Mouse (Mus musculus) heart, embryonic 14.5 days (tissue): ENCODE measurements around the gene Mboat1. TPM values are rescaled to one million over a fixed set of nuclear protein-coding genes. Genes with fewer than 3 reads are reported as not detected.

Experiments
- ATAC-seq: fragments of 200-750 bp; cut with Nextera tagmentation; 2 replicates; pipeline ENCODE4 v1.8.0; 2017; ENCODE audit warnings: low read depth, moderate TSS enrichment; ENCODE audit not compliant: insufficient number of reproducible peaks, insufficient read depth, low FRiP score
- H3K27ac ChIP-seq, 2 experiments: fragments of 200-500 bp in 1 of 2; fragments of 300-500 bp in 1 of 2; sonication (generic) in 1 of 2; replicated peaks in 1 of 2; 2 replicates each; pipeline ENCODE4 v1.5.1; 2012 to 2014; ENCODE audit warnings: low read depth in 2 of 2, low read length in 2 of 2, control low read depth in 1 of 2, mild to moderate bottlenecking in 1 of 2, mixed read lengths in 1 of 2; ENCODE audit not compliant: control insufficient read depth in 1 of 2, insufficient read depth in 1 of 2
- H3K27me3 ChIP-seq: fragments of 300-500 bp; sonication (generic); 2 replicates; pipeline ENCODE4 v1.6.1; 2014; ENCODE audit warnings: mild to moderate bottlenecking, low read length, control low read depth; ENCODE audit not compliant: control insufficient read depth, insufficient read depth
- H3K36me3 ChIP-seq: fragments of 300-500 bp; sonication (generic); 2 replicates; pipeline ENCODE4 v1.6.1; 2014; ENCODE audit warnings: mild to moderate bottlenecking, control low read depth, low read length, mixed read lengths; ENCODE audit not compliant: control insufficient read depth, insufficient read depth
- H3K4me1 ChIP-seq, 2 experiments: fragments of 200-500 bp in 1 of 2; fragments of 300-500 bp in 1 of 2; sonication (generic) in 1 of 2; 2 replicates each; pipeline ENCODE4 v1.6.1; 2012 to 2014; ENCODE audit warnings: low read length in 2 of 2, control low read depth in 1 of 2, mixed read lengths in 1 of 2; ENCODE audit not compliant: control insufficient read depth in 2 of 2, insufficient read depth in 2 of 2
- H3K4me2 ChIP-seq: fragments of 300-500 bp; sonication (generic); 2 replicates; pipeline ENCODE4 v1.6.1; 2014; ENCODE audit warnings: mild to moderate bottlenecking, low read length
- H3K4me3 ChIP-seq, 2 experiments: fragments of 200-500 bp in 1 of 2; fragments of 300-500 bp in 1 of 2; sonication (generic) in 1 of 2; 2 replicates each; pipeline ENCODE4 v1.5.1; 2012 to 2014; ENCODE audit warnings: low read length in 2 of 2, mild to moderate bottlenecking in 2 of 2, control low read depth in 1 of 2, low read depth in 1 of 2, moderate library complexity in 1 of 2; ENCODE audit not compliant: control insufficient read depth in 1 of 2, insufficient read depth in 1 of 2
- H3K9ac ChIP-seq: fragments of 300-500 bp; sonication (generic); 2 replicates; pipeline ENCODE4 v1.6.1; 2014; ENCODE audit warnings: mild to moderate bottlenecking, low read length
- H3K9me3 ChIP-seq: fragments of 300-500 bp; sonication (generic); 2 replicates; pipeline ENCODE4 v1.6.1; 2016; ENCODE audit warnings: low read length, control low read depth; ENCODE audit not compliant: control insufficient read depth
- WGBS: fragments of 180-500 bp; shearing (Covaris S2); extraction: QIAGEN DNeasy Blood & Tissue Kit; methylation state at CpG from one replicate; pipeline ENCODE4 v1.1.7; 2014; 5-methylcytosine and 5-hydroxymethylcytosine counted together
- polyA plus RNA-seq: library from polyadenylated mRNA; unstranded; fragments of >200 nt; fragmentation: Nextera tagmentation; extraction: Ambion mirVana; gene quantifications from 2 replicates; pipeline ENCODE4 v1.2.1, GENCODE M21; 2014

Mboat1 gene
- polyA plus RNA-seq, 1 experiment from 2014 or later, result 2.5 TPM

DNA sequence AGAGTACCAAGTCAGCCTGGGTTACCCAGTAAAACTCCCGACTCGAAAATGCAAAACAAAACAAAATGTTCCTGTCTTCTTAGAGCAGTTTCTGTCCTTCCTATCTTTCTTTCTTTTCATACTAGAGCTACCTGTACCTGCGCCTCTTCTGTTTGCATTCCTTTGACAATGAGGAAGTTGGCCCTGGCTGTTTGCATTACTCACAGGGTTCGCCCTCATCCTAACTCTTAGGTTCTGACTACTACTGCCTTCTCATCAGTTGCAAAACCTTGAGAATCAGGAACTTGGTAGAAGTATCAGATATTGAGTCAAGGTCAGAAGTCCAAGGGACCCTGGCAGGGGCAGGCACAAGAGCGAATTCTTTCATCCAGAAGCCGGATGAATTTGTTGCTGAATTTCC is 1.7 kb downstream of the Mboat1 start:
- 86% methylated on average over 6 of the region's 6 CpGs for WGBS
- no peaks in the 10 kb centered on the region for H3K9me3 ChIP-seq
- H3K27me3 ChIP-seq, result peaks cover 12% of the 10 kb centered on the region
- H3K9ac ChIP-seq, result no peak overlapping the region
- ATAC-seq, result no peak
- H3K4me1 ChIP-seq, result peaks cover 0 to 2% of the 10 kb centered on the region in 2 experiments; a peak in 1 of 4 replicates
- no peak overlapping the region for H3K27ac ChIP-seq
- no peak overlapping the region for H3K4me2 ChIP-seq
- H3K36me3 ChIP-seq, result no peaks in the 10 kb centered on the region
- no peak overlapping the region for H3K4me3 ChIP-seq

GRCm38 (mm10) chr13:30140149-30140548 is 3.9 kb downstream of the Mboat1 start:
- Histone ChIP-seq H3K36me3 (no peaks in the 10 kb centered on the region), H3K9me3 (no peaks in the 10 kb centered on the region), H3K27ac (no peak overlapping the region), H3K4me1 (peaks cover 0 to 2% of the 10 kb centered on the region in 2 experiments; a peak in 1 of 4 replicates), H3K4me2 (no peak overlapping the region), H3K4me3 (no peak overlapping the region), H3K27me3 (peaks cover 4% of the 10 kb centered on the region; the same call in 1 of the 2 replicates), H3K9ac (no peak overlapping the region)
- WGBS, result 88% methylated on average over 5 of the region's 5 CpGs
- ATAC-seq, result no peak

DNA sequence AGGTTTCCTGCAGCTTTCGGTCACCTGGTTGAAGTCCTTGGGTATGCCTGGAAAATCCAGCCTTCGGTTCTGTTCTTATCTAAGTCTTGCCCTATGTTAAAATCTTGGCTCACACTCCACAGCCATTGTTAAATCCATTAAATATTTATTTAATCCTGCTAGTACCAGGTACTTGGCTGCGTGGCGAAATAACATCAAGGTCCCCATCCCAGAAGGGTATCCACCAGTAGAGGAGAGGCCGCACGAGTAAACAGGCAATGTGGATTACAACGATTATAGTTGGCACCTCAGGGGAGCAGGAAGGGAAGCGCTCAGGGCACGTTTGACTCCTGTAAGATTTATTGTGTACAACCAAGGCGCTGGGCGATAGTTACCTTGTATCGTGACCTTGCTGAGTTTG is 4.4 kb downstream of the Mboat1 start:
- no peak for ATAC-seq
- H3K9ac ChIP-seq, result no peak overlapping the region
- no peaks in the 10 kb centered on the region for H3K36me3 ChIP-seq
- no peaks in the 10 kb centered on the region for H3K9me3 ChIP-seq
- 90% methylated on average over 12 of the region's 12 CpGs for WGBS
- no peak overlapping the region for H3K4me3 ChIP-seq
- no peaks in the 10 kb centered on the region for H3K4me1 ChIP-seq
- H3K27me3 ChIP-seq, result peaks cover 4% of the 10 kb centered on the region; the same call in 1 of the 2 replicates
- H3K4me2 ChIP-seq, result no peak overlapping the region
- no peak overlapping the region for H3K27ac ChIP-seq

DNA sequence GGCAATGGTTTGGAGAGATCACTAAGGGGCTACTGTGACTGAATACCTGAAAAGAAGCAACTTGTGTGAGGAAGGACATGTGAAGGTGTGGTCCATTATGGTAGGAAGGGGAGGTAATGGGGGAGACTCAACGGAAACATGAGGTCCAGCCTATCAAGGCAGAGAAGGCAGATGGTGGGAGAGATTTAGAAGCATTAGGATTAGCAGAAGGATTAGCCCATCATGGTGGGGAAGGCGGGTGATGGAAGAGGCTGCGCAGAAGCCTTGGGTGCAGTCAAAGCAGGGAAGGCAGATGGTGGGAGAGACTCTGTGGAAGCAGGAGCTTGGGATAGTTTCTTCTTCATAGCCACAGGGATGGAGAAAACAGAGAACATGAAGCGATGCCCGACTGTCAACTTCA is 5.7 kb downstream of the Mboat1 start:
- Histone ChIP-seq H3K27ac (no peak overlapping the region), H3K36me3 (no peaks in the 10 kb centered on the region), H3K9ac (no peak overlapping the region), H3K4me1 (no peaks in the 10 kb centered on the region), H3K4me2 (no peak overlapping the region), H3K4me3 (no peak overlapping the region), H3K27me3 (peaks cover 4% of the 10 kb centered on the region; the same call in 1 of the 2 replicates), H3K9me3 (no peaks in the 10 kb centered on the region)
- ATAC-seq, result no peak
- WGBS, result 86% methylated on average over 5 of the region's 5 CpGs

DNA sequence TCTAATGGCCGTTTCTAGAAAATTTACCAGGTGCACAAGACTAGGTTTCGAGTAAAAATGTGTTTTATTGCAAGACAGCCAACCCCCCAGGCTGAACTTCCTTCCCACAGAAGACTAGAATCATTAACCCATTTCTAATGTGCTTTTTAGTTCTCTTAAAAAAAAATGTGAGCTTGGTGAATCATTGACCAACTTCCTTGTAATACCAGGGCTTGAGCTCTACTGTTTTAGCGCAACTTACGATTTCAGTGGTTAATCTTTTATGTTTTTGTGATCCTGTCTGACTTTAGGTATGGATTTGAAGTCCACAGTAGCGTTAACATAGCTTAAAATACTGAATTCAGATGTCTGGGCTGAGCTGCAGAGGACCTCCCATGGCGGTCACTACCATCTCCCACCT is 10.2 kb downstream of the Mboat1 start:
- Histone ChIP-seq H3K4me1 (no peaks in the 10 kb centered on the region), H3K27ac (no peak overlapping the region), H3K9me3 (no peaks in the 10 kb centered on the region), H3K36me3 (no peaks in the 10 kb centered on the region), H3K9ac (no peak overlapping the region), H3K4me2 (no peak overlapping the region), H3K27me3 (no peaks in the 10 kb centered on the region), H3K4me3 (no peak overlapping the region)
- ATAC-seq, result no peak
- WGBS, result 84% methylated on average over 6 of the region's 6 CpGs

GRCm38 (mm10) chr13:30154264-30154663 is 18.0 kb downstream of the Mboat1 start:
- Histone ChIP-seq H3K27ac (no peak overlapping the region), H3K27me3 (no peaks in the 10 kb centered on the region), H3K36me3 (no peaks in the 10 kb centered on the region), H3K4me1 (no peaks in the 10 kb centered on the region), H3K9me3 (no peaks in the 10 kb centered on the region), H3K4me2 (no peak overlapping the region), H3K4me3 (no peak overlapping the region), H3K9ac (no peak overlapping the region)
- no peak for ATAC-seq
- 80% methylated on average over 4 of the region's 4 CpGs for WGBS

DNA sequence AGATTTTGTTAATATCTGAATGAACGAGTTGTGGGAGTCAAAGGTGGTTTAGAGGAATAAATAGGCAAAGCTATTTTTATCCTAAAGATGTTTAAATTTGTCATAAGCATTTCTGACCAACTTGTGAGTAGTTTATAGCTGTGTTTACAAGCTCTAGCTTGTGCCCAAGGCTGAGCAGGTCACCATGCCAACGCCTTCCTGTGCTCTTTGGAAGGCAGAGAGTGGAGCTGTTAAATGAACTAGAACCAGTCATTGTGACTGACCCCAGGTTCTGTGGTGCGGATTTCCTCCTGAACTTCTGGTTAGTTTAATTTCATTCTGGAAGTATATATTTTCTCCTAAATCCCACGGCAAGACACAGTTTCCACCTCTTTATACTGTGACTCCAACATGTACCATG is 23.3 kb downstream of the Mboat1 start:
- Histone ChIP-seq H3K9me3 (0 out of 2 replicates have a peak, but pooled peaks cover 3% of the 10 kb centered on the region), H3K4me3 (no peak overlapping the region), H3K27me3 (no peaks in the 10 kb centered on the region), H3K9ac (no peak overlapping the region), H3K27ac (no peak overlapping the region), H3K36me3 (no peaks in the 10 kb centered on the region), H3K4me1 (no peaks in the 10 kb centered on the region), H3K4me2 (no peak overlapping the region)
- ATAC-seq, result no peak
- WGBS, result 80% methylated on average over 4 of the region's 4 CpGs

GRCm38 (mm10) chr13:30163521-30163920 is 27.2 kb downstream of the Mboat1 start:
- WGBS, result 96% methylated on average over 2 of the region's 2 CpGs
- Histone ChIP-seq H3K4me2 (no peak overlapping the region), H3K36me3 (no peaks in the 10 kb centered on the region), H3K9ac (no peak overlapping the region), H3K9me3 (0 out of 2 replicates have a peak, but pooled peaks cover 3% of the 10 kb centered on the region), H3K4me3 (no peak overlapping the region), H3K27me3 (no peaks in the 10 kb centered on the region), H3K27ac (no peak overlapping the region), H3K4me1 (no peaks in the 10 kb centered on the region)
- no peak for ATAC-seq
